Mouse (Mus musculus) MEL (cell line): ENCODE results near the gene Zfp174. TPM values are rescaled to one million over a fixed set of nuclear protein-coding genes. Genes with fewer than 3 reads are reported as not detected.

Source experiments
- DNase-seq: peaks from one replicate; pipeline ENCODE4 v3.0.0; 2011; ENCODE audit warnings: low read depth, low spot score
- H3K27ac ChIP-seq: 2 replicates; pipeline ENCODE4 v1.5.1; 2012; ENCODE audit warnings: low read depth, mild to moderate bottlenecking, control low read depth, low read length, moderate library complexity; ENCODE audit not compliant: control insufficient read depth
- H3K27me3 ChIP-seq, 2 experiments: fragments of 150-350 bp in 1 of 2; sonication (generic) in 1 of 2; 2 replicates each; pipeline ENCODE4 v1.6.1; 2012; ENCODE audit warnings: low read length in 2 of 2, mild to moderate bottlenecking in 2 of 2, improper control_type of control experiment in 1 of 2, moderate library complexity in 1 of 2; ENCODE audit not compliant: insufficient read depth in 2 of 2, control insufficient read depth in 1 of 2
- H3K36me3 ChIP-seq, 2 experiments: 2 replicates each; pipeline ENCODE4 v1.6.1; 2012 to 2014; ENCODE audit warnings: low read length in 2 of 2, improper control_type of control experiment in 1 of 2, inconsistent platforms in 1 of 2, mild to moderate bottlenecking in 1 of 2; ENCODE audit not compliant: insufficient read depth in 2 of 2, control insufficient read depth in 1 of 2
- H3K4me1 ChIP-seq, 2 experiments: fragments of 150-350 bp in 1 of 2; sonication (generic) in 1 of 2; 2 replicates each; pipeline ENCODE4 v1.6.1; 2012; ENCODE audit warnings: low read length in 2 of 2, improper control_type of control experiment in 1 of 2, mild to moderate bottlenecking in 1 of 2; ENCODE audit not compliant: insufficient read depth in 2 of 2, control insufficient read depth in 1 of 2
- H3K4me3 ChIP-seq, 2 experiments: fragments of 150-350 bp in 1 of 2; sonication (generic) in 1 of 2; 2 replicates each; pipeline ENCODE4 v1.5.1; 2012; ENCODE audit warnings: low read depth in 2 of 2, low read length in 2 of 2, mild to moderate bottlenecking in 2 of 2, moderate library complexity in 2 of 2, control low read depth in 1 of 2, improper control_type of control experiment in 1 of 2; ENCODE audit not compliant: control insufficient read depth in 1 of 2, insufficient read depth in 1 of 2
- H3K79me2 ChIP-seq: 2 replicates; pipeline ENCODE4 v1.6.1; 2012; ENCODE audit warnings: mild to moderate bottlenecking, low read length, moderate library complexity; ENCODE audit not compliant: control insufficient read depth, poor library complexity, insufficient read depth
- H3K9ac ChIP-seq: 2 replicates; pipeline ENCODE4 v1.6.1; 2012; ENCODE audit warnings: low read depth, mild to moderate bottlenecking, control low read depth, low read length, moderate library complexity; ENCODE audit not compliant: control insufficient read depth, poor library complexity, severe bottlenecking
- H3K9me3 ChIP-seq: fragments of 150-350 bp; sonication (generic); replicated peaks from 2 replicates; pipeline ENCODE4 v1.6.1; 2012; ENCODE audit warnings: mild to moderate bottlenecking, low read length, improper control_type of control experiment, moderate library complexity; ENCODE audit not compliant: insufficient read depth
- BHLHE40 ChIP-seq: IDR thresholded peaks from 2 replicates; pipeline ENCODE4 v1.6.1; 2012; ENCODE audit warnings: low read depth, mild to moderate bottlenecking, inconsistent platforms, low read length, improper control_type of control experiment, borderline replicate concordance
- CHD2 ChIP-seq: IDR thresholded peaks from 2 replicates; pipeline ENCODE4 v1.6.1; 2011; ENCODE audit warnings: low read length, improper control_type of control experiment
- CTCF ChIP-seq, 3 experiments: IDR thresholded peaks in 2 of 3; conservative IDR thresholded peaks in 1 of 3; 2 replicates each; pipeline ENCODE4 v1.5.1; 2011 to 2012; ENCODE audit warnings: low read length in 3 of 3, low read depth in 2 of 3, mild to moderate bottlenecking in 2 of 3, improper control_type of control experiment in 1 of 3, inconsistent platforms in 1 of 3, mixed read lengths in 1 of 3, moderate library complexity in 1 of 3; ENCODE audit not compliant: control insufficient read depth in 1 of 3, insufficient read depth in 1 of 3, poor library complexity in 1 of 3, severe bottlenecking in 1 of 3
- ELF1 ChIP-seq: IDR thresholded peaks from 2 replicates; pipeline ENCODE4 v1.6.1; 2014; ENCODE audit warnings: low read depth, mild to moderate bottlenecking, inconsistent platforms, low read length, improper control_type of control experiment, moderate library complexity
- EP300 ChIP-seq, 2 experiments: IDR thresholded peaks; 2 replicates each; pipeline ENCODE4 v1.6.1; 2011; ENCODE audit warnings: improper control_type of control experiment in 2 of 2, low read length in 2 of 2, low read depth in 1 of 2, mild to moderate bottlenecking in 1 of 2
- ETS1 ChIP-seq: IDR thresholded peaks from 2 replicates; pipeline ENCODE4 v1.6.1; 2012; ENCODE audit warnings: low read depth, mild to moderate bottlenecking, inconsistent platforms, low read length, improper control_type of control experiment, moderate library complexity
- GATA1 ChIP-seq: IDR thresholded peaks from 2 replicates; pipeline ENCODE4 v1.6.1; 2011; ENCODE audit warnings: low read depth, low read length, improper control_type of control experiment
- MAFK ChIP-seq: IDR thresholded peaks from 2 replicates; pipeline ENCODE4 v1.6.1; 2011; ENCODE audit warnings: low read depth, mild to moderate bottlenecking, low read length, improper control_type of control experiment, borderline replicate concordance
- MAX ChIP-seq: IDR thresholded peaks from 2 replicates; pipeline ENCODE4 v1.6.1; 2011; ENCODE audit warnings: low read length, improper control_type of control experiment
- NELFE ChIP-seq: IDR thresholded peaks from 2 replicates; pipeline ENCODE4 v1.6.1; 2011; ENCODE audit warnings: low read depth, low read length, improper control_type of control experiment
- NRF1 ChIP-seq: IDR thresholded peaks from 2 replicates; pipeline ENCODE4 v1.6.1; 2014; ENCODE audit warnings: low read depth, mild to moderate bottlenecking, inconsistent platforms, low read length, improper control_type of control experiment, moderate library complexity; ENCODE audit not compliant: poor library complexity, insufficient read depth, severe bottlenecking
- SMC3 ChIP-seq: IDR thresholded peaks from 2 replicates; pipeline ENCODE4 v1.6.1; 2011; ENCODE audit warnings: low read depth, low read length, improper control_type of control experiment
- TAL1 ChIP-seq: IDR thresholded peaks from 2 replicates; pipeline ENCODE4 v1.6.1; 2012; ENCODE audit warnings: mild to moderate bottlenecking, inconsistent platforms, low read length, moderate library complexity, mixed read lengths
- TBP ChIP-seq: IDR thresholded peaks from 2 replicates; pipeline ENCODE4 v1.8.0; 2011; ENCODE audit warnings: low read depth, low read length, improper control_type of control experiment
- TCF12 ChIP-seq: IDR thresholded peaks from 2 replicates; pipeline ENCODE4 v1.6.1; 2014; ENCODE audit warnings: low read depth, mild to moderate bottlenecking, inconsistent platforms, low read length, improper control_type of control experiment, moderate library complexity
- USF2 ChIP-seq, 2 experiments: IDR thresholded peaks; 2 replicates each; pipeline ENCODE4 v1.6.1; 2011 to 2012; ENCODE audit warnings: improper control_type of control experiment in 2 of 2, low read length in 2 of 2, borderline replicate concordance in 1 of 2, inconsistent platforms in 1 of 2, low read depth in 1 of 2, mild to moderate bottlenecking in 1 of 2; ENCODE audit not compliant: insufficient read depth in 1 of 2
- ZNF384 ChIP-seq: IDR thresholded peaks from 2 replicates; pipeline ENCODE4 v1.6.1; 2012; ENCODE audit warnings: low read depth, mild to moderate bottlenecking, inconsistent platforms, low read length, improper control_type of control experiment
- polyA plus RNA-seq, 2 experiments: library from polyadenylated mRNA; stranded (reverse) in 1 of 2; unstranded in 1 of 2; fragments of >175 nt in 1 of 2; fragments of >200 nt in 1 of 2; gene quantifications; 2 replicates each; pipeline versions ENCODE4 v1.2.1 to v1.2.4; 2012; ENCODE audit warnings: low replicate concordance in 2 of 2, low read depth in 1 of 2; ENCODE audit not compliant: insufficient read length in 2 of 2, insufficient read depth in 1 of 2, missing spikeins in 1 of 2
- total RNA-seq: library from RNA; depleted of rRNA; stranded (reverse); fragments of 300-350 nt; gene quantifications from 2 replicates; pipeline ENCODE4 v1.2.3, GENCODE M21; 2012

Gene Zfp174
- total and polyA plus RNA-seq, 3 experiments: 0.39 to 24.5 (median 0.58) TPM

DNA sequence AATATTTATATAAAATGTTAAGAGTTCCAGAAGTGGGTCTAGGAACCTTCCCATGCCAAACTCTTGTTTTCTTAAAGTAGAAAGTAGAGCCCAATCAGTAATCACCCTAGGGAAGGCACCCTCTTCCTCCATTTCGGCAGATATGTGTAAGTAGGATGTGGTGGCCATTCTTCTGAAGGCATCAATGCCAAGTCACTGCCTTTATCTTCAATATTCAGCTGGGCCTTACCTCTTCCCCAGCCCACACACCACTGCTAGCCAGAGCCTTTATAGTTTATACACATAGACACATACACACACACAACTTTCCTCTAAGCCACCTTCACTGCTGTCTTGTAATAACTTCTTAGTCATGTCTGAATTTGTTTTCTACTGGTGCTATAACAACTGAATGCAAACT is 8.7 kb downstream of the Zfp174 start:
- Histone ChIP-seq H3K36me3 (peaks cover 0 to 4% of the 10 kb centered on the region in 2 experiments; a peak in 2 of 4 replicates), H3K9ac (no peak overlapping the region), H3K27me3 (no peaks in the 10 kb centered on the region), H3K4me1 (no peaks in the 10 kb centered on the region), H3K27ac (no peak overlapping the region), H3K79me2 (no peaks in the 10 kb centered on the region), H3K9me3 (no peaks in the 10 kb centered on the region), H3K4me3 (no peak overlapping the region)
- peak; percentile 46 for DNase-seq
- TF ChIP-seq ZNF384: no peak
- no peak for TF ChIP-seq MAX
- 0 out of 2 replicates have a peak, but pooled peaks have one; percentile 10 for TF ChIP-seq TCF12
- TF ChIP-seq TAL1: peak; percentile 49

DNA sequence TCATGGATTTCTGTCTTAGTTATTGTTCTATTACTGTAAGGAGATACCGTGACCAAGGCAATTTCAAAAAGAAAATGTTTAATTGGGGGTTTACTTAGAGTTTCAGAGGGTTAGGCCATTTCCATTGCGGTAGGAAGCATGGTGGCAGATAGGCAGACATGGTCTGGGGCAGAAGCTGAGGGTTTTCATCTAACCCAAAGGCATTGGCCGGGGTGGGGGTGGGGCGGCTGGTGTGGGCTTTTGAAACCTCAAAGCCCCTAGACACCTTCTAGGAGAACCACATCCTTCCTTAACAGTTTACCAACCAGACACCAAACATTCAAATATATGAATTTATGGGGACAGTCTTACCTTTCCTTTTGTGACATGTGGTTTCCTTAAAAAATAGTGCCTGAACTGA is 12.2 kb downstream of the Zfp174 start:
- no peak overlapping the region for H3K27ac ChIP-seq
- no peaks in the 10 kb centered on the region for H3K4me1 ChIP-seq
- no peak overlapping the region for H3K9ac ChIP-seq
- H3K27me3 ChIP-seq: no peaks in the 10 kb centered on the region
- no peaks in the 10 kb centered on the region for H3K79me2 ChIP-seq
- H3K4me3 ChIP-seq: no peak overlapping the region
- TF ChIP-seq ELF1: no peak
- TF ChIP-seq ETS1: no peak
- no peak for TF ChIP-seq EP300 (IDR thresholded peaks at IDR 0.05; ENCODE audit: low read depth in 1 of 2, low read length in 2 of 2)
- no peak for TF ChIP-seq CHD2
- no peak for TF ChIP-seq TBP
- no peak for TF ChIP-seq NRF1
- TF ChIP-seq MAFK: no peak
- no peak for TF ChIP-seq MAX
- no peak for TF ChIP-seq NELFE
- TF ChIP-seq SMC3: no peak
- TF ChIP-seq BHLHE40: no peak
- no peak for TF ChIP-seq CTCF (IDR thresholded peaks at IDR 0.05 in 2 of 3, conservative IDR thresholded peaks at IDR 0.05 in 1 of 3; ENCODE audit: control insufficient read depth in 1 of 3, insufficient read depth in 1 of 3, low read depth in 2 of 3, low read length in 3 of 3, poor library complexity in 1 of 3, severe bottlenecking in 1 of 3)
- no peak for TF ChIP-seq TAL1
- TF ChIP-seq USF2 (IDR thresholded peaks at IDR 0.05; ENCODE audit: borderline replicate concordance in 1 of 2, insufficient read depth in 1 of 2, low read depth in 1 of 2, low read length in 2 of 2): no peak
- no peak for TF ChIP-seq GATA1
- H3K9me3 ChIP-seq: no peaks in the 10 kb centered on the region
- peaks cover 0 to 4% of the 10 kb centered on the region in 2 experiments; a peak in 2 of 4 replicates for H3K36me3 ChIP-seq
- no peak for DNase-seq
